Comparison of ENCODE assay signal across 10 mouse cellular contexts in genomic region chr3:40522446-40522845, GRCm38 (mm10). TPM values are rescaled to one million over a fixed set of nuclear protein-coding genes. Genes with fewer than 3 reads are reported as not detected.
DNase-seq lines count a peak whose midpoint lies in the region; ATAC-seq and TF ChIP-seq lines count a peak whose summit lies in the region.
"Had no signal": no experiment of that assay in that cellular context is flagged by ENCODE, and none has a peak within 500 bp of the region (broad histone marks: within the 10 kb centered on the region; RNA-seq: fewer than 3 reads in every experiment).

No protein-coding gene starts in this region.

- ATAC-seq in lung, embryonic 14.5 days (ENCODE audit: insufficient read depth): no peak
- no peak for ATAC-seq in liver, postnatal 0 days

- no peaks in the 10 kb centered on the region for H3K9me3 ChIP-seq in lung, embryonic 14.5 days (ENCODE audit: low read depth, low read length)
- no peaks in the 10 kb centered on the region for H3K9me3 ChIP-seq in liver, postnatal 0 days (ENCODE audit: low read length)

- intact Hi-C loops in heart, adult 2 months (cut with DNase I): no loop called here

- H3K4me1 ChIP-seq in heart, adult 2 months (ENCODE audit: control insufficient read depth, insufficient read depth, low read length): no peaks in the 10 kb centered on the region
- no peaks in the 10 kb centered on the region for H3K4me1 ChIP-seq in lung, embryonic 14.5 days (ENCODE audit: insufficient read depth)
- no peaks in the 10 kb centered on the region for H3K4me1 ChIP-seq in lung, adult 2 months (ENCODE audit: control insufficient read depth, insufficient read depth, low read length)
- peaks cover 2% of the 10 kb centered on the region; the same call in 1 of the 2 replicates for H3K4me1 ChIP-seq in bone marrow macrophage, adult 2 months (ENCODE audit: control insufficient read depth, insufficient read depth, low read length)
- H3K4me1 ChIP-seq in liver, postnatal 0 days (ENCODE audit: insufficient read depth): no peaks in the 10 kb centered on the region

- no peak for TF ChIP-seq EP300 in heart, adult 2 months (IDR thresholded peaks at IDR 0.05; ENCODE audit: insufficient read depth, low read depth, low read length)
- TF ChIP-seq EP300 in liver, postnatal 0 days (IDR thresholded peaks at IDR 0.05; ENCODE audit: low read depth): no peak

- 17% methylated on average over 6 of the region's 6 CpGs for WGBS in heart, adult 2 months
- 23% methylated on average over 6 of the region's 6 CpGs for WGBS in lung, embryonic 14.5 days
- 21% methylated on average over 6 of the region's 6 CpGs for WGBS in lung, adult 2 months
- 35% methylated on average over 6 of the region's 6 CpGs for WGBS in liver, postnatal 0 days (ENCODE audit: insufficient replicate concordance)

- DNase-seq in heart, adult 2 months: no peak
- no peak for DNase-seq in heart, adult 18-20 months
- no peak for DNase-seq in lung, embryonic 14.5 days
- no peak for DNase-seq in lung, adult 2 months
- no peak for DNase-seq in liver, postnatal 0 days
- no peak for DNase-seq in left cerebral cortex, adult 18-20 months (ENCODE audit: low spot score in 2 of 2)
- no peak for DNase-seq in yolk sac, embryonic 10.5 days (ENCODE audit: low spot score)
- DNase-seq: gastrocnemius, postnatal 14 days; kidney, postnatal 14 days had no signal

- no peak overlapping the region for H3K9ac ChIP-seq in heart, adult 2 months (ENCODE audit: low read depth, low read length)
- no peak overlapping the region for H3K9ac ChIP-seq in lung, embryonic 14.5 days
- H3K9ac ChIP-seq in liver, postnatal 0 days (replicated peaks): no peak overlapping the region

- TF ChIP-seq CTCF in heart, adult 2 months (IDR thresholded peaks at IDR 0.05): no peak
- TF ChIP-seq CTCF in lung, embryonic 14.5 days (IDR thresholded peaks at IDR 0.05; ENCODE audit: low read depth): no peak
- TF ChIP-seq CTCF in lung, adult 2 months (IDR thresholded peaks at IDR 0.05; ENCODE audit: insufficient read depth, low read length): no peak
- TF ChIP-seq CTCF in bone marrow macrophage, adult 2 months (IDR thresholded peaks at IDR 0.05; ENCODE audit: low read depth, low read length): no peak
- TF ChIP-seq CTCF in liver, postnatal 0 days (IDR thresholded peaks at IDR 0.05; ENCODE audit: low read depth): no peak

- H3K36me3 ChIP-seq in heart, adult 2 months (ENCODE audit: control insufficient read depth, insufficient read depth, low read length): no peaks in the 10 kb centered on the region
- H3K36me3 ChIP-seq in lung, embryonic 14.5 days (ENCODE audit: insufficient read depth): no peaks in the 10 kb centered on the region
- no peaks in the 10 kb centered on the region for H3K36me3 ChIP-seq in liver, postnatal 0 days (replicated peaks; ENCODE audit: insufficient read depth, low read length)

- no peaks in the 10 kb centered on the region for H3K27me3 ChIP-seq in heart, adult 2 months (ENCODE audit: control insufficient read depth, insufficient read depth, low read length)
- H3K27me3 ChIP-seq in lung, embryonic 14.5 days (ENCODE audit: insufficient read depth, low read length): no peaks in the 10 kb centered on the region
- H3K27me3 ChIP-seq in liver, postnatal 0 days (ENCODE audit: insufficient read depth, low read length): no peaks in the 10 kb centered on the region

- TF ChIP-seq POLR2A in heart, adult 2 months (IDR thresholded peaks at IDR 0.05; ENCODE audit: insufficient read depth, low read depth, low read length): no peak
- TF ChIP-seq POLR2A in lung, adult 2 months (IDR thresholded peaks at IDR 0.05; ENCODE audit: borderline replicate concordance, extremely low read depth, low read depth, low read length): no peak
- TF ChIP-seq POLR2A in bone marrow macrophage, adult 2 months (IDR thresholded peaks at IDR 0.05; ENCODE audit: borderline replicate concordance, low read depth, low read length): no peak

- H3K4me3 ChIP-seq in heart, adult 2 months: no peak overlapping the region
- H3K4me3 ChIP-seq in lung, embryonic 14.5 days (ENCODE audit: low read depth, low read length): no peak overlapping the region
- no peak overlapping the region for H3K4me3 ChIP-seq in lung, adult 2 months (replicated peaks; ENCODE audit: extremely low read depth, low read depth, low read length)
- H3K4me3 ChIP-seq in bone marrow macrophage, adult 2 months (ENCODE audit: insufficient read depth, low read length): peak overlapping the region; percentile 46
- H3K4me3 ChIP-seq in liver, postnatal 0 days (ENCODE audit: low read depth, low read length): no peak overlapping the region

- H3K4me2 ChIP-seq in lung, embryonic 14.5 days: peak overlapping the region; percentile 37
- H3K4me2 ChIP-seq in liver, postnatal 0 days (ENCODE audit: low read depth, low read length): peak overlapping the region; percentile 35; the same call in 1 of the 2 replicates

- peak overlapping the region; percentile 24 for H3K27ac ChIP-seq in heart, adult 2 months
- H3K27ac ChIP-seq in lung, embryonic 14.5 days (ENCODE audit: low read depth): no peak overlapping the region
- H3K27ac ChIP-seq in bone marrow macrophage, adult 2 months (ENCODE audit: insufficient read depth, low read depth, low read length): peak overlapping the region; percentile 10
- H3K27ac ChIP-seq in liver, postnatal 0 days (ENCODE audit: low read depth): no peak overlapping the region

- no peaks in the 10 kb centered on the region for H3K79me2 ChIP-seq in heart, adult 2 months (replicated peaks; ENCODE audit: control insufficient read depth, insufficient read depth, low read length)

RNA-seq across cellular contexts. Expression of gene Intu, which starts 8.6 kb away (rescaled TPM):
- 10 to 100 TPM; 13.7 to 17.1 TPM for total RNA-seq in heart, adult 2 months (2021)
- 9.6 and 15.3 TPM in 2 replicates for polyA plus RNA-seq in heart, adult 2 months (2012; rRNA removed)
- 10 to 100 TPM; 16.5 to 18.5 TPM for total RNA-seq in heart, adult 18-20 months (2021)
- polyA plus RNA-seq in lung, embryonic 14.5 days (2014; fragmentation: Nextera tagmentation; extraction: Ambion mirVana): 3.7 and 4.1 TPM in 2 replicates
- 3.0 and 4.0 TPM in 2 replicates for polyA plus RNA-seq in lung, adult 2 months (2012; rRNA removed)
- 2.7 and 2.8 TPM in 2 replicates for polyA plus RNA-seq in bone marrow macrophage, adult 2 months (2012; ENCODE audit: insufficient read depth, insufficient read length, missing spikeins)
- polyA plus RNA-seq in liver, postnatal 0 days (2015; fragmentation: Nextera tagmentation; extraction: Ambion mirVana): 0.53 and 0.60 TPM in 2 replicates
- total RNA-seq in left cerebral cortex, adult 18-20 months (2021): 1 to 10 TPM; 7.1 to 7.3 TPM

Comparison
In these comparisons a context has a peak if more than half of its experiments do, and no peak if none do; other contexts are left out.
1. H3K27ac ChIP-seq: peak in heart, adult 2 months (single experiment) and bone marrow macrophage, adult 2 months (single experiment); none in lung, embryonic 14.5 days (single experiment) and liver, postnatal 0 days (single experiment).